Mouse (Mus musculus) cerebellum, adult 11-12 months (tissue): ENCODE data around the gene Grhl3.

Experiments used
- DNase-seq: peaks from one replicate; pipeline ENCODE4 v3.0.0; 2022

Grhl3 gene

GRCm38 (mm10) chr4:135572276-135572675 lies 1.2 kb downstream of the Grhl3 start:
- no peak for DNase-seq

GRCm38 (mm10) chr4:135571037-135571550 lies 2.3 kb downstream of the Grhl3 start:
- DNase-seq: no peak

- no peak for DNase-seq
Measured at GRCm38 (mm10) chr4:135570152-135571036, 3.0 kb downstream of the Grhl3 start.

GRCm38 (mm10) chr4:135569201-135569600 lies 4.2 kb downstream of the Grhl3 start:
- no peak for DNase-seq

- DNase-seq: no peak
Measured at GRCm38 (mm10) chr4:135567484-135567883, 5.9 kb downstream of the Grhl3 start.

GRCm38 (mm10) chr4:135567042-135567441 lies 6.4 kb downstream of the Grhl3 start:
- DNase-seq: no peak

- DNase-seq: no peak
Measured at GRCm38 (mm10) chr4:135565400-135565799, 8.0 kb downstream of the Grhl3 start.

- no peak for DNase-seq
Measured at GRCm38 (mm10) chr4:135563794-135564193, 9.6 kb downstream of the Grhl3 start.

- DNase-seq: no peak
Measured at GRCm38 (mm10) chr4:135549323-135549722, 24.1 kb downstream of the Grhl3 start.

GRCm38 (mm10) chr4:135548521-135549077 lies 24.8 kb downstream of the Grhl3 start:
- no peak for DNase-seq

- no peak for DNase-seq
Measured at GRCm38 (mm10) chr4:135548108-135548507, 25.3 kb downstream of the Grhl3 start.

GRCm38 (mm10) chr4:135547551-135547950 lies 25.9 kb downstream of the Grhl3 start:
- DNase-seq: no peak

- DNase-seq: no peak
Measured at GRCm38 (mm10) chr4:135546793-135547192, 26.6 kb downstream of the Grhl3 start.

GRCm38 (mm10) chr4:135546008-135546407 lies 27.4 kb downstream of the Grhl3 start:
- DNase-seq: no peak

- no peak for DNase-seq
Measured at GRCm38 (mm10) chr4:135545080-135545511, 28.3 kb downstream of the Grhl3 start.

- no peak for DNase-seq
Measured at GRCm38 (mm10) chr4:135544284-135544683, 29.1 kb downstream of the Grhl3 start.

GRCm38 (mm10) chr4:135540057-135540456 lies 33.4 kb downstream of the Grhl3 start:
- DNase-seq: no peak

GRCm38 (mm10) chr4:135539056-135539455 lies 34.4 kb downstream of the Grhl3 start:
- DNase-seq: no peak

GRCm38 (mm10) chr4:135535021-135535420 lies 38.4 kb downstream of the Grhl3 start:
- DNase-seq: no peak

- DNase-seq: no peak
Measured at GRCm38 (mm10) chr4:135533001-135533400, 40.4 kb downstream of the Grhl3 start.

GRCm38 (mm10) chr4:135531771-135532613 lies 41.4 kb downstream of the Grhl3 start:
- no peak for DNase-seq

- no peak for DNase-seq
Measured at GRCm38 (mm10) chr4:135531236-135531635, 42.2 kb downstream of the Grhl3 start.

- no peak for DNase-seq
Measured at GRCm38 (mm10) chr4:135530270-135530669, 43.2 kb downstream of the Grhl3 start.
